Mouse (Mus musculus): ENCODE data around the gene Ttc24.

GRCm38 (mm10) chr3:88026823-88027222 is 51.3 kb downstream of the Ttc24 start:
- no peak for TF ChIP-seq CTCF (IDR thresholded peaks at IDR 0.05; ENCODE audit: extremely low read depth, insufficient read depth, insufficient read length, insufficient replicate concordance)
- no peak for TF ChIP-seq POLR2A (IDR thresholded peaks at IDR 0.05; ENCODE audit: low read depth, low read length)

Data from spleen, adult 2 months (tissue).